Mouse (Mus musculus) kidney, embryonic 16.5 days (tissue): Measurements from ENCODE around the gene B3gnt5. TPM values are rescaled to one million over a fixed set of nuclear protein-coding genes. Genes with fewer than 3 reads are reported as not detected.
A peak's percentile ranks its signal among the peaks of the same experiment; 100 is the strongest.
"Not testable (repeated sequence)": the region's sequence is repeated elsewhere in the genome, so short reads cannot be mapped to it uniquely, and the experiment has no call there.

Source experiments
- ATAC-seq: fragments of 200-750 bp; cut with Nextera tagmentation; 2 replicates; pipeline ENCODE4 v1.8.0; 2017; ENCODE audit warnings: moderate TSS enrichment; ENCODE audit not compliant: low FRiP score, low TSS enrichment
- H3K27ac ChIP-seq: fragments of 300-500 bp; sonication (generic); 2 replicates; pipeline ENCODE4 v1.5.1; 2014; ENCODE audit warnings: low read length
- H3K27me3 ChIP-seq: fragments of 300-500 bp; sonication (generic); 2 replicates; pipeline ENCODE4 v1.6.1; 2014; ENCODE audit warnings: low read length, control low read depth, mixed read lengths; ENCODE audit not compliant: insufficient read depth
- H3K36me3 ChIP-seq: fragments of 300-500 bp; sonication (generic); 2 replicates; pipeline ENCODE4 v1.6.1; 2014; ENCODE audit warnings: low read length, control low read depth, mixed read lengths; ENCODE audit not compliant: insufficient read depth
- H3K4me1 ChIP-seq: fragments of 300-500 bp; sonication (generic); 2 replicates; pipeline ENCODE4 v1.6.1; 2014; ENCODE audit warnings: low read length, control low read depth, mixed read lengths; ENCODE audit not compliant: insufficient read depth
- H3K4me2 ChIP-seq: fragments of 300-500 bp; sonication (generic); replicated peaks from 2 replicates; pipeline ENCODE4 v1.6.1; 2014; ENCODE audit warnings: low read depth, low read length
- H3K4me3 ChIP-seq: fragments of 300-500 bp; sonication (generic); 2 replicates; pipeline ENCODE4 v1.5.1; 2014; ENCODE audit warnings: mild to moderate bottlenecking, low read length
- H3K9ac ChIP-seq: fragments of 300-500 bp; sonication (generic); replicated peaks from 2 replicates; pipeline ENCODE4 v1.6.1; 2014; ENCODE audit warnings: low read length
- H3K9me3 ChIP-seq: fragments of 300-500 bp; sonication (generic); 2 replicates; pipeline ENCODE4 v1.6.1; 2016; ENCODE audit warnings: low read length, control low read depth
- WGBS: fragments of 180-500 bp; shearing (Covaris S2); extraction: QIAGEN DNeasy Blood & Tissue Kit; methylation state at CpG from one replicate; pipeline ENCODE4 v1.1.7; 2014; 5-methylcytosine and 5-hydroxymethylcytosine counted together
- polyA plus RNA-seq: library from polyadenylated mRNA; unstranded; fragments of >200 nt; fragmentation: Nextera tagmentation; extraction: Ambion mirVana; gene quantifications from 2 replicates; pipeline ENCODE4 v1.2.1, GENCODE M21; 2015

Gene B3gnt5
- 10.5 and 11.6 TPM in 2 replicates for polyA plus RNA-seq

DNA sequence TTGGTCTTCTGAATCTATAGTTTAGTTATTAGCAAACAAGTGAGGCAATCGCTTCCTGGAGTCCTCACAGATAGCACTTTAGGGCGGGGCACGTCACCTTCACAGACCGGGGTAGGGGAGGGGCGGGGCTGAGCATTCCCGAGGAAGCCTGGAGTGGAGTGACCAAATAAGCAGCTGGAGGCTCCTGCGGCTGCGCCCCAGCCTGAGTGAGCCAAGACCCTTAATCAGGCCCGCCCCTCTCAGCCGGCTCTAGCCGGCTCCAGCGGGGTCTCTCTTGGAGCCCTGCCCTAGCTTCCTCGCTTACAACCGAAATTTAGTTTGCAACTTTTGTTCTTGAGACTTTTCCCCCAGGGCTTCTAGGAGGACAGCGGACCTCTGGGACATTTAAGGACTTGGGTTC, at the start of gene B3gnt5:
TSS of gene B3gnt5 (plus strand) at position 135 of the 400 bp plus-strand sequence.
- Histone ChIP-seq H3K4me2 (peak within 1 kb of the TSS; percentile 92), H3K9ac (peak within 1 kb of the TSS; percentile 86), H3K4me1 (peaks cover 11% of the 10 kb centered on the region), H3K27ac (peak within 1 kb of the TSS; percentile 84), H3K27me3 (no peaks in the 10 kb centered on the region), H3K36me3 (no peaks in the 10 kb centered on the region), H3K9me3 (no peaks in the 10 kb centered on the region), H3K4me3 (peak within 1 kb of the TSS; percentile 72)
- under 1% methylated on average over 15 of the region's 15 CpGs for WGBS
- ATAC-seq: peak; percentile 98

- no peak overlapping the region for H3K27ac ChIP-seq
- no peaks in the 10 kb centered on the region for H3K27me3 ChIP-seq
- H3K9ac ChIP-seq: no peak overlapping the region
- H3K4me1 ChIP-seq: no peaks in the 10 kb centered on the region
- no peak overlapping the region for H3K4me2 ChIP-seq
- no peaks in the 10 kb centered on the region for H3K36me3 ChIP-seq
- WGBS: 56% methylated on average over 2 of the region's 2 CpGs
- no peak for ATAC-seq
- H3K4me3 ChIP-seq: no peak overlapping the region
- no peaks in the 10 kb centered on the region for H3K9me3 ChIP-seq
Measured at GRCm38 (mm10) chr16:19720959-19721358, 39.0 kb upstream of the B3gnt5 start.

DNA sequence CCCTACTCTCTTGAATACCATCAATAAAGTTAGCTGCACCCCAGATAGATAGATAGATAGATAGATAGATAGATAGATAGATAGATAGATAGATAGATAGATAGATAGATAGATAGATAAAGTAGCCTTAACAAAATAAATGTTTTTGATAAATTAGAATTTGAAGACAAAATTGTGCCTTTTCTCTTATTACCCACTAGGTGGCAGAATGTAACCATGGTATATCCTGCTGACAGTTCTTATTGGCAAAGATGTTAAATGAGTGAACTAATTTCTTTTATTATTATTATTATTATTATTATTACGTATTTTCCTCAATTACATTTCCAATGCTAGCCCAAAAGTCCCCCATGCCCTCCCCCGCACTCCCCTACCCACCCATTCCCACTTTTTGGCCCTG, 35.9 kb upstream of the B3gnt5 start:
- H3K9me3 ChIP-seq, H3K4me3 ChIP-seq, H3K27me3 ChIP-seq, H3K27ac ChIP-seq, H3K4me2 ChIP-seq, H3K4me1 ChIP-seq, H3K36me3 ChIP-seq, H3K9ac ChIP-seq, ATAC-seq: not testable (repeated sequence)
- 36% methylated on average over 2 of the region's 2 CpGs for WGBS

GRCm38 (mm10) chr16:19732896-19733295, 27.1 kb upstream of the B3gnt5 start:
- ATAC-seq: no peak
- Histone ChIP-seq H3K27ac (no peak overlapping the region), H3K36me3 (no peaks in the 10 kb centered on the region), H3K9ac (no peak overlapping the region), H3K4me2 (no peak overlapping the region), H3K4me1 (no peaks in the 10 kb centered on the region), H3K9me3 (no peaks in the 10 kb centered on the region), H3K27me3 (no peaks in the 10 kb centered on the region), H3K4me3 (no peak overlapping the region)
- WGBS: 89% methylated on average over 1 of the region's 1 CpGs

GRCm38 (mm10) chr16:19760505-19761496, 793 bp downstream of the B3gnt5 start:
- Histone ChIP-seq H3K27me3 (no peaks in the 10 kb centered on the region), H3K36me3 (no peaks in the 10 kb centered on the region), H3K9ac (peak overlapping the region; percentile 86), H3K27ac (peak overlapping the region; percentile 84), H3K4me1 (peaks cover 11% of the 10 kb centered on the region), H3K4me3 (peak overlapping the region; percentile 72), H3K9me3 (no peaks in the 10 kb centered on the region), H3K4me2 (peak overlapping the region; percentile 92)
- peak; percentile 81 for ATAC-seq
- WGBS: under 1% methylated on average over 61 of the region's 61 CpGs

GRCm38 (mm10) chr16:19761691-19762090, 1.7 kb downstream of the B3gnt5 start:
- H3K4me2 ChIP-seq: peak overlapping the region; percentile 92
- 62% methylated on average over 1 of the region's 1 CpGs for WGBS
- H3K9ac ChIP-seq: peak overlapping the region; percentile 48; the same call in 1 of the 2 replicates
- peaks cover 5% of the 10 kb centered on the region for H3K9me3 ChIP-seq
- peak overlapping the region; percentile 72 for H3K4me3 ChIP-seq
- ATAC-seq: no peak
- no peak overlapping the region for H3K27ac ChIP-seq
- peaks cover 11% of the 10 kb centered on the region for H3K4me1 ChIP-seq
- H3K27me3 ChIP-seq: no peaks in the 10 kb centered on the region
- peaks cover 5% of the 10 kb centered on the region; the same call in 1 of the 2 replicates for H3K36me3 ChIP-seq

DNA sequence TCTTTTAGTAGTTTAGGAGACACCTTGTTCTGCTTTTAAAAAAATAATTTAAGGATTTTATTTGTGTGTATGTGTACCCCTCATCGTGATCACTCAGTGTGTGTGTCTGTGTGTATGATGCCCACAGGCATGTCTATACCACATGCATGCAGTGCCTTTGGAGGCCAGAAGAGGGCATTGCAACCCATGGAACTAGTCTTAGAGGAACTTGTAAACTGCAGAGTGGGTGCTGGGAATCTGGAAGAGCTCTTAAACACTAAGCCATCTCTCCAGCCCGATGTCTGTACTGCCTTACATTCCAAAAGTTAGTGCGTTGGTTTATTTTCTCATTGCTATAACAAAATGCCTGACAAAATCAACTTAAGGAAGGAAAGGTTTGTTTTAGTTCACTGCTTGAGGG, 6.1 kb downstream of the B3gnt5 start:
- Histone ChIP-seq H3K27me3 (no peaks in the 10 kb centered on the region), H3K4me1 (peaks cover 11% of the 10 kb centered on the region), H3K36me3 (peaks cover 14% of the 10 kb centered on the region; the same call in 1 of the 2 replicates), H3K9me3 (peaks cover 5% of the 10 kb centered on the region), H3K4me2 (no peak overlapping the region), H3K9ac (no peak overlapping the region), H3K27ac (no peak overlapping the region), H3K4me3 (no peak overlapping the region)
- no peak for ATAC-seq
- 98% methylated on average over 3 of the region's 3 CpGs for WGBS

GRCm38 (mm10) chr16:19768046-19768445, 8.0 kb downstream of the B3gnt5 start:
- Histone ChIP-seq H3K36me3 (peaks cover 17% of the 10 kb centered on the region; the same call in 1 of the 2 replicates), H3K4me2 (no peak overlapping the region), H3K9me3 (peaks cover 5% of the 10 kb centered on the region), H3K9ac (no peak overlapping the region), H3K4me3 (no peak overlapping the region), H3K27me3 (no peaks in the 10 kb centered on the region), H3K4me1 (no peaks in the 10 kb centered on the region), H3K27ac (no peak overlapping the region)
- 96% methylated on average over 5 of the region's 5 CpGs for WGBS
- no peak for ATAC-seq

DNA sequence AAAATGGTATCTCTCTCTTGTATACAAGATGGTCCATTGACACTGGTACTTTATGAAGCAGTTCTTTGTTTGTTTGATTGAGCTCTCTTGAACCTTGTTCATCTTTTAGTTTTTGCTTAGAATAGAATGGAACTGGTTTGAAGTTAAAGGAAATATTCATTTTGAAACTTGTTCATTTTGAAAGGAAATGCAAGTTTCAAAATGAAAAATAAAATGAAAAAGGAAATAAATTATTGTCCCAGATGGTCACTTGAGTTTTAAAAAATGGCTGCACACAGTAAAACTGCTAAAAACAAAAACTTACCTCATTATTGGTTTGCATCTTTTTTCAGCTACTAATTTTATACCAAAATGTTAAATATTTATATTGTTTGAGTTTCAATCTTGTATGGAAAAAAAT, 12.0 kb downstream of the B3gnt5 start:
- no peak overlapping the region for H3K27ac ChIP-seq
- no peak overlapping the region for H3K4me3 ChIP-seq
- H3K4me1 ChIP-seq: no peaks in the 10 kb centered on the region
- H3K36me3 ChIP-seq: peaks cover 15% of the 10 kb centered on the region; the same call in 1 of the 2 replicates
- H3K4me2 ChIP-seq: no peak overlapping the region
- H3K9ac ChIP-seq: no peak overlapping the region
- no peaks in the 10 kb centered on the region for H3K9me3 ChIP-seq
- no peak for ATAC-seq
- H3K27me3 ChIP-seq: no peaks in the 10 kb centered on the region
